Mouse (Mus musculus): Measurements from ENCODE around the gene Tradd. TPM values are rescaled to one million over a fixed set of nuclear protein-coding genes. Genes with fewer than 3 reads are reported as not detected.

Gene Tradd
- polyA plus RNA-seq, 1 experiment from 2014 or later, result 18.3 TPM

GRCm38 (mm10) chr8:105269075-105269458, 4.7 kb upstream of the Tradd start:
- H3K4me1 ChIP-seq, result peaks cover 41% of the 10 kb centered on the region
- H3K4me2 ChIP-seq, result peak overlapping the region; percentile 96
- no peak overlapping the region for H3K27ac ChIP-seq (replicated peaks)
- no peaks in the 10 kb centered on the region for H3K36me3 ChIP-seq
- H3K9ac ChIP-seq, result peak overlapping the region; percentile 74
- H3K9me3 ChIP-seq, result 0 out of 2 replicates have a peak, but pooled peaks cover 6% of the 10 kb centered on the region
- peak overlapping the region; percentile 60 for H3K4me3 ChIP-seq
- no peak for ATAC-seq (ENCODE audit: extremely low read depth, insufficient number of reproducible peaks, low FRiP score, low TSS enrichment)
- peaks cover 90% of the 10 kb centered on the region for H3K27me3 ChIP-seq (replicated peaks)
- 4% methylated on average over 10 of the region's 10 CpGs for WGBS

GRCm38 (mm10) chr8:105268342-105269074, 4.1 kb upstream of the Tradd start:
- Histone ChIP-seq H3K4me1 (peaks cover 45% of the 10 kb centered on the region), H3K27me3 (replicated peaks) (peaks cover 90% of the 10 kb centered on the region), H3K9me3 (0 out of 2 replicates have a peak, but pooled peaks cover 6% of the 10 kb centered on the region), H3K27ac (replicated peaks) (no peak overlapping the region), H3K9ac (peak overlapping the region; percentile 74), H3K4me2 (peak overlapping the region; percentile 96), H3K36me3 (no peaks in the 10 kb centered on the region), H3K4me3 (peak overlapping the region; percentile 60)
- under 1% methylated on average over 65 of the region's 65 CpGs for WGBS
- ATAC-seq (ENCODE audit: extremely low read depth, insufficient number of reproducible peaks, low FRiP score, low TSS enrichment), result 0 out of 2 replicates have a peak, but pooled peaks have one; percentile 22

DNA sequence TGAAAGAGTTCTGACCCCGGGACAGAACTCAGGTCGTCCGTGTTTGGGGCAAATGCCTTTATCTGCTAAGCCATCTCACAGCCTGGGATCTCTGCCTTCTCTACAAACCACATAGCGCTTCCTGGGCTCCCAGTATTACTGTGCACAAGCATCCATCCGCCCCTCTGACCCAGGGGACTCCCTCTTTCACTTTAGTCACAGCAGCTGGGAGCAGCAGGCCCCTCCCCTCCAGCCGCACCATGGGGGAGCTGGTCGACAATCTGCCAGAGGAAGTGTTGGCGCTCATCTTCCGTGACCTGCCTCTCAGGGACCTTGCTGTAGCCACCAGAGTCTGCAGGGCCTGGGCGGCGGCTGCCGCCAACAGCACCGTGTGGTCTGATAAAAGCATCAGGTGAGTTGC, 2.4 kb upstream of the Tradd start:
- no peak for ATAC-seq (ENCODE audit: extremely low read depth, insufficient number of reproducible peaks, low FRiP score, low TSS enrichment)
- Histone ChIP-seq H3K27ac (replicated peaks) (no peak overlapping the region), H3K27me3 (replicated peaks) (peaks cover 85% of the 10 kb centered on the region), H3K9me3 (0 out of 2 replicates have a peak, but pooled peaks cover 6% of the 10 kb centered on the region), H3K4me1 (peaks cover 45% of the 10 kb centered on the region), H3K36me3 (no peaks in the 10 kb centered on the region), H3K9ac (no peak overlapping the region), H3K4me2 (no peak overlapping the region), H3K4me3 (no peak overlapping the region)
- 39% methylated on average over 13 of the region's 13 CpGs for WGBS

DNA sequence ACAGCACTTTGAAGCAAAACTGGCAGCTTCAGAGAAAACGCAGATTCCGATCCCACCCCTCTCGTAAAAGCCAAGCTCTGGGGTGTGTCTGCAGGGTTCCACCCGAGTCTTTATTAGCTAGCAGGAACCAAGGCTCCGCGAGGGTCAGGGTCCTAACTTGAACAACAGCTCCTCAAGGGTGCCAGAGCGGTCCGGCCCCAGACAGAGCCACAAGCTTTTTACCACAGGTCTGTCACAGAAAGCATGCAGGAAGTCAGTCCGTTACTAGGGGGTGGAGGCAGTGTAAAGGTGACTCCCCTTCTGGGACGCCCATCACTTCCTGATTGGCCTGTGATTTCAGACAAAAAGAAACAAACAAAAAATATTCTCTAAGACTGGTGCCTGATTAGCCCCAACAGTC, 719 bp upstream of the Tradd start:
- peaks cover 38% of the 10 kb centered on the region for H3K4me1 ChIP-seq
- H3K4me2 ChIP-seq, result peak overlapping the region; percentile 96
- peak overlapping the region; percentile 88 for H3K9ac ChIP-seq
- H3K9me3 ChIP-seq, result 0 out of 2 replicates have a peak, but pooled peaks cover 6% of the 10 kb centered on the region
- WGBS, result 15% methylated on average over 10 of the region's 10 CpGs
- H3K4me3 ChIP-seq, result peak overlapping the region; percentile 84
- H3K36me3 ChIP-seq, result no peaks in the 10 kb centered on the region
- ATAC-seq (ENCODE audit: extremely low read depth, insufficient number of reproducible peaks, low FRiP score, low TSS enrichment), result no peak
- H3K27me3 ChIP-seq (replicated peaks), result peaks cover 85% of the 10 kb centered on the region
- no peak overlapping the region for H3K27ac ChIP-seq (replicated peaks)

- Histone ChIP-seq H3K27ac (replicated peaks) (no peak overlapping the region), H3K36me3 (no peaks in the 10 kb centered on the region), H3K27me3 (replicated peaks) (peaks cover 85% of the 10 kb centered on the region), H3K4me1 (peaks cover 39% of the 10 kb centered on the region), H3K9me3 (0 out of 2 replicates have a peak, but pooled peaks cover 6% of the 10 kb centered on the region), H3K4me3 (peak overlapping the region; percentile 84), H3K4me2 (peak overlapping the region; percentile 96), H3K9ac (peak overlapping the region; percentile 88; the same call in 1 of the 2 replicates)
- ATAC-seq (ENCODE audit: extremely low read depth, insufficient number of reproducible peaks, low FRiP score, low TSS enrichment), result no peak
- WGBS, result 40% methylated on average over 16 of the region's 16 CpGs
Observed at GRCm38 (mm10) chr8:105263244-105263912, 1.0 kb downstream of the Tradd start.

DNA sequence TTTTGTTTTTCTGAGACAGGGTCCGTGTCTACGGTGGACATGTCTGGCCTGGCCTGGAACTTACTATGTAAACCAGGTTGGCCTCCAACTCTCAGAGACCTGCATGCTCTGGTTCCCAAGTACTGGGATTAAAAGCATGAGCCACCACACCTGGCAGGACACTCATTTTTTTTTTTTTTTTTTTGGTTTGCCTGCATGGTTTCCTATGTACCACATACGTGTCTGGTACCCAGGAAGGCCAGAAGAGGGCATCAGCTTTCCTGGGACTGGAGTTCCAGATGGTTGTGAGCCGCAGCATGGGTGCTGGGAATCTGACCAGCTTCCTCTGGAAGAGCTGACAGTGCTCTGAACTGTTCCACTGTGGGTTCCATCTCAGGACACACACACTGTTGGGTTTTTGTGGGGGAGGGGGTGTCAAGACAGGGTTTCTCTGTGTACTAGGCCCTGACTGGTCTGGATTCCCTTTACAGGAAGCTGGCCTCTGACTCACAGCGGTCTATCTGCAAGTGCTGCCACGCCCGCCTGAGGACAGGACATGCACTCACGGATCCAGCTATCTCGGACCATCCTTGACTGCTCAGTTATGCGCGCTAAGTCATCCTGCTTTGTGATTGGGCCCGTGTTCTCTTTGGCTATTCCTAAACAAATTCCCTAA, 3.0 kb downstream of the Tradd start:
- Histone ChIP-seq H3K9me3 (0 out of 2 replicates have a peak, but pooled peaks cover 5% of the 10 kb centered on the region), H3K9ac (no peak overlapping the region), H3K36me3 (no peaks in the 10 kb centered on the region), H3K4me2 (no peak overlapping the region), H3K27me3 (replicated peaks) (peaks cover 82% of the 10 kb centered on the region), H3K4me1 (peaks cover 33% of the 10 kb centered on the region), H3K4me3 (no peak overlapping the region), H3K27ac (replicated peaks) (no peak overlapping the region)
- ATAC-seq (ENCODE audit: extremely low read depth, insufficient number of reproducible peaks, low FRiP score, low TSS enrichment), result no peak
- WGBS, result 78% methylated on average over 12 of the region's 12 CpGs

GRCm38 (mm10) chr8:105260371-105261099, 3.9 kb downstream of the Tradd start:
- Histone ChIP-seq H3K9me3 (no peaks in the 10 kb centered on the region), H3K27me3 (replicated peaks) (peaks cover 83% of the 10 kb centered on the region), H3K27ac (replicated peaks) (no peak overlapping the region), H3K4me2 (0 out of 2 replicates have a peak overlapping the region, but pooled peaks have one; percentile 86), H3K4me3 (no peak overlapping the region), H3K4me1 (peaks cover 35% of the 10 kb centered on the region), H3K9ac (no peak overlapping the region; the same call in 1 of the 2 replicates), H3K36me3 (no peaks in the 10 kb centered on the region)
- 64% methylated on average over 7 of the region's 7 CpGs for WGBS
- ATAC-seq (ENCODE audit: extremely low read depth, insufficient number of reproducible peaks, low FRiP score, low TSS enrichment), result no peak

GRCm38 (mm10) chr8:105259721-105260320, 4.6 kb downstream of the Tradd start:
- WGBS, result 3% methylated on average over 30 of the region's 30 CpGs
- Histone ChIP-seq H3K36me3 (no peaks in the 10 kb centered on the region), H3K9me3 (no peaks in the 10 kb centered on the region), H3K27me3 (replicated peaks) (peaks cover 79% of the 10 kb centered on the region), H3K9ac (peak overlapping the region; percentile 55), H3K4me2 (peak overlapping the region; percentile 86), H3K27ac (replicated peaks) (no peak overlapping the region), H3K4me1 (peaks cover 37% of the 10 kb centered on the region), H3K4me3 (peak overlapping the region; percentile 55)
- no peak for ATAC-seq (ENCODE audit: extremely low read depth, insufficient number of reproducible peaks, low FRiP score, low TSS enrichment)

DNA sequence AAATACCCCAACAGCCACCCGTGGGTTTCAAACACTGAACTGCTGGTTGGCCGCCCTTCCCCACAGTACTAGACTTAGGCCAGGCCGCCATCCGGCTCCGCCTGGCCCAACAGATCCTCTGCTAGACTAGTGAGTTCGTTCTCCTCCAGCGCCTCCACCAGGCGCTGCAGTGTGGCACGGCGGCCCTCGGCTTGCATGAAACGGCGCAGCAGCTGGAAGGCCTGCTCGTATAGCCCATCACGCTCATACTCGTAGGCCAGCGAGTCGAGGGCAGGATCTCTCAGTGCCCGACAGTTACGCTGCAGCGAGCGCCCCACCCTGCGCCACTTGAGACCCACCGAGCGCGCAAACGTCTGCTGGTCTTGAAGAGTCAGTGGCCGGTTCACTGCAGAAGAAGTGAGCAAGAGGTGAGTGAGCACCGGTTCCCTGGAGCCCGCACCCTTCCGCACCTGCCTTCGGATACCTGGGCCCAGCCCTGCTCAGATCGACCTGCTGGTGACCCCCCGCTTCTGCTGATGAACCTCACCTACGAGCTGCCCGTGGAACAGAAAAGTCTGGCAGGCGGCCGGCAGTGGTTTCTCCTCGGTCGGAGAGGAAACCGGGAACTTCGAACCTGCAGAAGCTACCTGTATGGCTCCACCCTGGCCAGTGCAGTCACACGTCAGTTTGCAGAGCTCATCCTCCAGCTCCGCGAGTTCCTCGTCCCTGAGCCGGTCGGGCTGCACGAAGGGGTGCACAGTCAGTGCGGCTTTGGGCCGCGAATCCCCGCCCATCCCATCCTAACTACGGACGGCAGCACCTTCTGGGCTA, 5.3 kb downstream of the Tradd start:
- Histone ChIP-seq H3K4me2 (peak overlapping the region; percentile 86), H3K9me3 (no peaks in the 10 kb centered on the region), H3K9ac (peak overlapping the region; percentile 55), H3K27me3 (replicated peaks) (peaks cover 78% of the 10 kb centered on the region), H3K4me1 (peaks cover 39% of the 10 kb centered on the region), H3K4me3 (peak overlapping the region; percentile 55), H3K27ac (replicated peaks) (no peak overlapping the region), H3K36me3 (no peaks in the 10 kb centered on the region)
- 6% methylated on average over 55 of the region's 55 CpGs for WGBS
- ATAC-seq (ENCODE audit: extremely low read depth, insufficient number of reproducible peaks, low FRiP score, low TSS enrichment), result no peak
